Mouse (Mus musculus) liver, embryonic 16.5 days (tissue): ENCODE measurements around the gene Otog. TPM values are rescaled to one million over a fixed set of nuclear protein-coding genes. Genes with fewer than 3 reads are reported as not detected.

Experiments
- ATAC-seq: fragments of 200-750 bp; cut with Nextera tagmentation; 2 replicates; pipeline ENCODE4 v1.8.0; 2017; ENCODE audit warnings: low read depth, mild to moderate bottlenecking, moderate number of reproducible peaks, moderate library complexity
- H3K27ac ChIP-seq: fragments of 300-500 bp; sonication (generic); 2 replicates; pipeline ENCODE4 v1.5.1; 2014; ENCODE audit warnings: mild to moderate bottlenecking, low read length
- H3K27me3 ChIP-seq: fragments of 300-500 bp; sonication (generic); 2 replicates; pipeline ENCODE4 v1.6.1; 2014; ENCODE audit warnings: low read depth, low read length, mixed read lengths; ENCODE audit not compliant: control insufficient read depth, insufficient read depth
- H3K36me3 ChIP-seq: fragments of 300-500 bp; sonication (generic); 2 replicates; pipeline ENCODE4 v1.6.1; 2014; ENCODE audit warnings: mild to moderate bottlenecking; ENCODE audit not compliant: control insufficient read depth, insufficient read depth
- H3K4me1 ChIP-seq: fragments of 300-500 bp; sonication (generic); 2 replicates; pipeline ENCODE4 v1.6.1; 2014; ENCODE audit warnings: low read depth, low read length, mixed read lengths; ENCODE audit not compliant: control insufficient read depth
- H3K4me2 ChIP-seq: fragments of 300-500 bp; sonication (generic); 2 replicates; pipeline ENCODE4 v1.6.1; 2014; ENCODE audit warnings: low read depth, low read length, mixed read lengths
- H3K4me3 ChIP-seq: fragments of 300-500 bp; sonication (generic); 2 replicates; pipeline ENCODE4 v1.5.1; 2014; ENCODE audit warnings: low read depth, mild to moderate bottlenecking, low read length
- H3K9ac ChIP-seq: fragments of 300-500 bp; sonication (generic); 2 replicates; pipeline ENCODE4 v1.6.1; 2014; ENCODE audit warnings: low read depth, low read length
- H3K9me3 ChIP-seq: fragments of 300-500 bp; sonication (generic); replicated peaks from 2 replicates; pipeline ENCODE4 v1.6.1; 2016; ENCODE audit warnings: low read length; ENCODE audit not compliant: control insufficient read depth
- WGBS: fragments of 180-500 bp; shearing (Covaris S2); extraction: QIAGEN DNeasy Blood & Tissue Kit; methylation state at CpG from one replicate; pipeline ENCODE4 v1.1.7; 2014; ENCODE audit not compliant: insufficient replicate concordance; 5-methylcytosine and 5-hydroxymethylcytosine counted together
- polyA plus RNA-seq: library from polyadenylated mRNA; unstranded; fragments of >200 nt; fragmentation: Nextera tagmentation; extraction: Ambion mirVana; gene quantifications from 2 replicates; pipeline ENCODE4 v1.2.1, GENCODE M21; 2015

Gene Otog
- polyA plus RNA-seq, 1 experiment from 2014 or later, result not detected

DNA sequence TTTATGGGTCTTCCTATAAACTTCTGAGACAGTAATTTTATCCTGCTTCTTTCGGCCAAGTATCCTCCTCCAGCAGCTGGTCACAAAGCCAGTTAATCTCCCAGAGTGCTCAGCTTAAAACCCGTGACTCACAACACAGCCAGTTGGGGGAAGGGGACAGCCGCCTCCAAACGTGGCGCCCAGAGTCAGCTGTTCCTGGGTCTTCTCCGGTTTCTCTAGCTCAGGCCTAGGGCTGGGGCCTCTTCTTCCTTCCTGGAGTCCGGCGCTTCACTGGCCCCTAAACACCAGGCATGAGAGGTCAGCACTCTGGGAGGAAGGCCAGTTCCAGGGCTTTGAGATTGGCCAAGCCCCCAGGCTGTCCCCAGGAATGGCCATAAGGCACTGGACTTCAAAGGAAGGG lies 112.4 kb downstream of the Otog start:
- H3K36me3 ChIP-seq, result no peaks in the 10 kb centered on the region
- no peak overlapping the region for H3K9ac ChIP-seq
- ATAC-seq, result no peak
- H3K27me3 ChIP-seq, result peaks cover 17% of the 10 kb centered on the region
- H3K4me1 ChIP-seq, result no peaks in the 10 kb centered on the region
- H3K9me3 ChIP-seq, result no peaks in the 10 kb centered on the region
- no peak overlapping the region for H3K27ac ChIP-seq
- 41% methylated on average over 8 of the region's 8 CpGs for WGBS
- H3K4me2 ChIP-seq, result no peak overlapping the region
- H3K4me3 ChIP-seq, result no peak overlapping the region

DNA sequence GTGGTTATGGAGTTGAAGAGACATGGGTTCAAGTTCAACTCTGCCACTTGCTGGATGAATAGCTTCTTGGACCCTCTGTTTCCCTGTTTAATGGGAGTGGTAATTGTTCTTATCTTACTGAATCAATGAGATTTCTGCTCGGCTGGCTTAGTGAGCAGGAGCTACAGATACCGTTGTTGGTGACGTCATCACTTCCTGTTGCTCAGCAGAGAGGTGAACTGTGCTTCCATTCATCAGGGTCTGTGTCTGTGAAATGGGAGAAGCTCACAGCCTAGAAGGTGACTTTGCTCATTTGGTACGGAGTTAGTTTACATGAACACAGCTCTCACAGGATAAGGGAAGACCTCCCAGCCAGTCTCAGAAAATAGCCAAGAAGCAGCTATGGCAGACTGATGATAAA lies 113.1 kb downstream of the Otog start:
- H3K4me3 ChIP-seq, result no peak overlapping the region
- H3K4me1 ChIP-seq, result no peaks in the 10 kb centered on the region
- H3K27ac ChIP-seq, result no peak overlapping the region
- H3K9ac ChIP-seq, result no peak overlapping the region
- WGBS, result 21% methylated on average over 4 of the region's 4 CpGs
- H3K27me3 ChIP-seq, result peaks cover 10% of the 10 kb centered on the region
- no peak overlapping the region for H3K4me2 ChIP-seq
- H3K9me3 ChIP-seq, result no peaks in the 10 kb centered on the region
- H3K36me3 ChIP-seq, result no peaks in the 10 kb centered on the region
- no peak for ATAC-seq

Other genes starting within 250 kb of the Otog start
- gene Abcc6, start 210.7 kb upstream of the Otog start, polyA plus RNA-seq, result 16.9 and 19.2 TPM in 2 replicates
- 22.0 and 23.4 TPM in 2 replicates for gene Nomo1, start 207.3 kb upstream of the Otog start, polyA plus RNA-seq
- 0.06 TPM in 1 of 2 replicates, not detected in the other for gene Kcnj11, start 140.2 kb upstream of the Otog start, polyA plus RNA-seq
- gene Abcc8, start 61.0 kb upstream of the Otog start, polyA plus RNA-seq, result 0.11 and 0.31 TPM in 2 replicates
- gene Ush1c, start 2.5 kb upstream of the Otog start, polyA plus RNA-seq, result 0.63 TPM in 1 of 2 replicates, not detected in the other
- 0.29 and 0.76 TPM in 2 replicates for gene Myod1, start 135.5 kb downstream of the Otog start, polyA plus RNA-seq
- 0.06 TPM in 1 of 2 replicates, not detected in the other for gene Kcnc1, start 155.5 kb downstream of the Otog start, polyA plus RNA-seq